Mouse (Mus musculus) heart, postnatal 4 days (tissue): ENCODE measurements at regions not wholly inside any gene's neighbourhood (a gene's known extent, or its start where the extent isn't known, plus 50 kb on each side); places are given as distances from the start of the nearest gene placed in this dataset.
A peak's percentile ranks its signal among the peaks of the same experiment; 100 is the strongest.

Experiments used
- DNase-seq: peaks from one replicate; pipeline ENCODE4 v3.0.0; 2021

- no peak for DNase-seq
Measured at GRCm38 (mm10) chr14:115015299-115015698, 76.7 kb upstream of the Gpc5 start.

GRCm38 (mm10) chr14:115017410-115018153 lies 74.4 kb upstream of the Gpc5 start:
- DNase-seq = peak; percentile 66

- no peak for DNase-seq
Measured at GRCm38 (mm10) chr14:115028011-115028410, 64.0 kb upstream of the Gpc5 start.

GRCm38 (mm10) chr14:115031734-115032133 lies 60.3 kb upstream of the Gpc5 start:
- DNase-seq = no peak

- DNase-seq = no peak
Measured at GRCm38 (mm10) chr14:115033375-115033969, 58.5 kb upstream of the Gpc5 start.

GRCm38 (mm10) chr14:115034718-115035437 lies 57.1 kb upstream of the Gpc5 start:
- DNase-seq = no peak

GRCm38 (mm10) chr14:115037086-115037793 lies 54.8 kb upstream of the Gpc5 start:
- no peak for DNase-seq

- DNase-seq = no peak
Measured at GRCm38 (mm10) chr14:115038788-115039187, 53.2 kb upstream of the Gpc5 start.

- DNase-seq = no peak
Measured at GRCm38 (mm10) chr14:115039524-115039923, 52.5 kb upstream of the Gpc5 start.

GRCm38 (mm10) chr14:115040091-115040571 lies 51.9 kb upstream of the Gpc5 start:
- DNase-seq = no peak

GRCm38 (mm10) chr14:115040578-115041206 lies 51.3 kb upstream of the Gpc5 start:
- peak; percentile 89 for DNase-seq

GRCm38 (mm10) chr14:115041336-115042054 lies 50.5 kb upstream of the Gpc5 start:
- peak; percentile 38 for DNase-seq

- peak; percentile 93 for DNase-seq
Measured at GRCm38 (mm10) chr14:115042055-115042564, 49.9 kb upstream of the Gpc5 start.
